Mouse (Mus musculus): Measurements from ENCODE around the gene Mis18bp1. TPM values are rescaled to one million over a fixed set of nuclear protein-coding genes. Genes with fewer than 3 reads are reported as not detected.

Mis18bp1 gene
- total RNA-seq, 2 experiments from 2014 or later: 0.39 to 0.48 TPM

Other genes starting within 250 kb of the Mis18bp1 start
- 10 to 100 TPM; 24.2 to 24.5 TPM for gene Klhl28, start 207.1 kb downstream of the Mis18bp1 start, total RNA-seq (2021)
- 10 to 100 TPM; 55.8 to 56.7 TPM for gene Togaram1, start 206.8 kb downstream of the Mis18bp1 start, total RNA-seq (2021)
- gene Prpf39, start 136.3 kb downstream of the Mis18bp1 start, total RNA-seq (2021): 10 to 100 TPM; 35.3 to 40.5 TPM
- 100 to 1,000 TPM; 169 to 191 TPM for gene Fkbp3, start 98.6 kb downstream of the Mis18bp1 start, total RNA-seq (2021)
- gene Fancm, start 97.0 kb downstream of the Mis18bp1 start, total RNA-seq (2021): 10 to 100 TPM; 10.9 to 13.0 TPM
- not detected for gene Wdr20rt, start 52.9 kb upstream of the Mis18bp1 start, total RNA-seq (2021)